Mouse (Mus musculus) inflammation-experienced regulatory T-cells, adult 16 weeks (primary cell): Measurements from ENCODE around the gene Gabpb1. TPM values are rescaled to one million over a fixed set of nuclear protein-coding genes. Genes with fewer than 3 reads are reported as not detected.

ENCODE experiments used
- polyA plus RNA-seq: library from polyadenylated mRNA; unstranded; fragments of 100-300 nt; shearing (Covaris generic); gene quantifications from one replicate; pipeline ENCODE4 v1.2.1, GENCODE M21; 2017

Gabpb1 gene
- polyA plus RNA-seq: 86.9 TPM

GRCm38 (mm10) chr2:126676122-126676515 lies at the start of gene Gabpb1:
TSS of gene Gabpb1 (minus strand) at chr2:126676337.

GRCm38 (mm10) chr2:126706759-126707437 lies 30.8 kb upstream of the Gabpb1 start, which contains the start of gene Usp8:
TSS of gene Usp8 (plus strand) at chr2:126707328.

GRCm38 (mm10) chr2:126619249-126619704 lies 56.9 kb downstream of the Gabpb1 start, which contains the start of gene Hdc:
TSS of gene Hdc (minus strand) at chr2:126619299.

Other genes with a start within 250 kb of the Gabpb1 start
- gene Atp8b4, start 175.7 kb downstream of the Gabpb1 start, polyA plus RNA-seq: 1.6 TPM
- gene Slc27a2, start 123.9 kb downstream of the Gabpb1 start, polyA plus RNA-seq: not detected
- 1.00 TPM for gene Hdc, start 57.0 kb downstream of the Gabpb1 start, polyA plus RNA-seq
- gene Usp8, start 31.0 kb upstream of the Gabpb1 start, polyA plus RNA-seq: 72.8 TPM
- gene Usp50, start 107.1 kb upstream of the Gabpb1 start, polyA plus RNA-seq: 4.4 TPM
- 87.6 TPM for gene Trpm7, start 199.9 kb upstream of the Gabpb1 start, polyA plus RNA-seq